Mouse (Mus musculus): ENCODE measurements around the gene Gm28047. TPM values are rescaled to one million over a fixed set of nuclear protein-coding genes. Genes with fewer than 3 reads are reported as not detected.

The Gm28047 gene
- polyA plus RNA-seq, 1 experiment from 2014 or later = 0.08 TPM

DNA sequence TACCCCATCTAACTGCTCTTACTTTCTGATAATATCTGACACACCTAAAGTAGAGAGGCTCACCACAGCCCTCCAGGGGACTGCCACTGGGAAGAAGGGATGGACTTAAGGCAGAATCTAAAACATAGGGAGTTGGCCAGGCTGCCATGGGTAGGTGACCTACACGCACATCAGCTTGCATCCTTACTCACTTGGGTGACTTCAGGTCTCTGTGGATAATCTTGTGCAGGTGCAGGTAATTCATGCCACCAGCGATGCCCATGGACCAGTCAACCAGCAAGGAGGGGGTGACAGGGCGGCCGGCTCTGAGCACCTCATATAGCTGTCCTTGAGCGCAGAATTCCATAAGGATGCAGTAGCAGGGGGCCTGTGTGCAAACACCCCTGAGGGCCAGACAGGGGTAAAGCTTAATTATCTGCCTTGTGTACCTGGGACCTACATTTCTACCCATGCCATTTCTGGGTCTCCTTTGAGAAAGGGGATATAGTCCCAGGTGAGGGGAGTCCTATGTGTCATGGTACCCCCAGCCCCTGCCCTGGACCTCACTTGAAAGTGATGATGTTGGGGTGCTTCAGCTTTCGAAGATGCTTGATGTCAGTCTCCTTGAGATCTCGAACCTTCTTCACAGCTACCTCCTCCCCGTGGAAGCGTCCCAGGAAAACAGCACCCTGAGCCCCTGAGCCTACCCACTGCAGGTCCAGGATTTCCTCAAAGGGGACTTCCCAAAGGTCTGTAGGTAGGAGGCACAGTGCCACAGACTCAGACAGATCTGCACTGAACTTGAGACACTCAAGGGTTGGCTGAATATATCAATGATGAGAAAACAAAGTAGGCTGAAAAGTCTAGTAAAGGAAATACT lies 120.7 kb downstream of the Gm28047 start:
- H3K36me3 ChIP-seq (ENCODE audit: control insufficient read depth, insufficient read depth, low read length) = peaks cover 36% of the 10 kb centered on the region
- H3K27me3 ChIP-seq (ENCODE audit: control insufficient read depth, insufficient read depth, low read length) = no peaks in the 10 kb centered on the region
- DNase-seq (ENCODE audit: low spot score, missing footprints) = peak; percentile 75
- H3K9ac ChIP-seq (ENCODE audit: low read length) = no peak overlapping the region
- 88% methylated on average over 9 of the region's 9 CpGs for WGBS
- H3K27ac ChIP-seq (ENCODE audit: low read depth, low read length) = no peak overlapping the region; the same call in 1 of the 2 replicates
- H3K4me3 ChIP-seq (ENCODE audit: low read depth, low read length) = no peak overlapping the region
- H3K9me3 ChIP-seq (ENCODE audit: control insufficient read depth, low read length) = no peaks in the 10 kb centered on the region
- no peak for ATAC-seq (ENCODE audit: low FRiP score)
- no peak overlapping the region for H3K4me2 ChIP-seq
- peaks cover under 1% of the 10 kb centered on the region; the same call in 1 of the 2 replicates for H3K4me1 ChIP-seq (ENCODE audit: control insufficient read depth, insufficient read depth, low read length)

GRCm38 (mm10) chr15:102503447-102503846 lies 121.4 kb downstream of the Gm28047 start, which contains the start of gene Gm10337:
Gene Gm10337, plus strand, starts transcription at chr15:102503722.
- no peak within 1 kb of the TSS; the same call in 1 of the 2 replicates for H3K27ac ChIP-seq (ENCODE audit: low read depth, low read length)
- H3K4me2 ChIP-seq = no peak within 1 kb of the TSS
- H3K27me3 ChIP-seq (ENCODE audit: control insufficient read depth, insufficient read depth, low read length) = no peaks in the 10 kb centered on the region
- no peaks in the 10 kb centered on the region for H3K4me1 ChIP-seq (ENCODE audit: control insufficient read depth, insufficient read depth, low read length)
- H3K9me3 ChIP-seq (ENCODE audit: control insufficient read depth, low read length) = no peaks in the 10 kb centered on the region
- 92% methylated on average over 1 of the region's 1 CpGs for WGBS
- no peak within 1 kb of the TSS for H3K4me3 ChIP-seq (ENCODE audit: low read depth, low read length)
- no peak within 1 kb of the TSS for H3K9ac ChIP-seq (ENCODE audit: low read length)
- DNase-seq (ENCODE audit: low spot score, missing footprints) = peak; percentile 86
- H3K36me3 ChIP-seq (ENCODE audit: control insufficient read depth, insufficient read depth, low read length) = peaks cover 36% of the 10 kb centered on the region
- ATAC-seq (ENCODE audit: low FRiP score) = no peak

GRCm38 (mm10) chr15:102502254-102502840 lies 122.5 kb downstream of the Gm28047 start:
- ATAC-seq (ENCODE audit: low FRiP score) (no peak), DNase-seq (ENCODE audit: low spot score, missing footprints) (peak; percentile 83)
- no peak overlapping the region for H3K27ac ChIP-seq (ENCODE audit: low read depth, low read length)
- H3K4me1 ChIP-seq (ENCODE audit: control insufficient read depth, insufficient read depth, low read length) = no peaks in the 10 kb centered on the region
- H3K9ac ChIP-seq (ENCODE audit: low read length) = no peak overlapping the region
- no peaks in the 10 kb centered on the region for H3K27me3 ChIP-seq (ENCODE audit: control insufficient read depth, insufficient read depth, low read length)
- 82% methylated on average over 9 of the region's 9 CpGs for WGBS
- peaks cover 40% of the 10 kb centered on the region for H3K36me3 ChIP-seq (ENCODE audit: control insufficient read depth, insufficient read depth, low read length)
- no peaks in the 10 kb centered on the region for H3K9me3 ChIP-seq (ENCODE audit: control insufficient read depth, low read length)
- H3K4me3 ChIP-seq (ENCODE audit: low read depth, low read length) = no peak overlapping the region
- H3K4me2 ChIP-seq = no peak overlapping the region

GRCm38 (mm10) chr15:102501084-102501814 lies 123.6 kb downstream of the Gm28047 start:
- no peaks in the 10 kb centered on the region for H3K4me1 ChIP-seq (ENCODE audit: control insufficient read depth, insufficient read depth, low read length)
- no peak overlapping the region for H3K4me2 ChIP-seq
- H3K9me3 ChIP-seq (ENCODE audit: control insufficient read depth, low read length) = no peaks in the 10 kb centered on the region
- H3K9ac ChIP-seq (ENCODE audit: low read length) = no peak overlapping the region
- H3K27ac ChIP-seq (ENCODE audit: low read depth, low read length) = no peak overlapping the region
- DNase-seq (ENCODE audit: low spot score, missing footprints) (peak; percentile 81), ATAC-seq (ENCODE audit: low FRiP score) (0 out of 2 replicates have a peak, but pooled peaks have one; percentile 33)
- WGBS = 91% methylated on average over 19 of the region's 19 CpGs
- no peaks in the 10 kb centered on the region for H3K27me3 ChIP-seq (ENCODE audit: control insufficient read depth, insufficient read depth, low read length)
- no peak overlapping the region for H3K4me3 ChIP-seq (ENCODE audit: low read depth, low read length)
- peaks cover 40% of the 10 kb centered on the region for H3K36me3 ChIP-seq (ENCODE audit: control insufficient read depth, insufficient read depth, low read length)

- no peak for DNase-seq (ENCODE audit: low spot score, missing footprints)
- Histone ChIP-seq H3K27ac (ENCODE audit: low read depth, low read length) (no peak overlapping the region), H3K36me3 (ENCODE audit: control insufficient read depth, insufficient read depth, low read length) (peaks cover 40% of the 10 kb centered on the region), H3K4me3 (ENCODE audit: low read depth, low read length) (no peak overlapping the region), H3K27me3 (ENCODE audit: control insufficient read depth, insufficient read depth, low read length) (no peaks in the 10 kb centered on the region), H3K4me2 (no peak overlapping the region), H3K9me3 (ENCODE audit: control insufficient read depth, low read length) (no peaks in the 10 kb centered on the region), H3K4me1 (ENCODE audit: control insufficient read depth, insufficient read depth, low read length) (no peaks in the 10 kb centered on the region), H3K9ac (ENCODE audit: low read length) (no peak overlapping the region)
- WGBS = 91% methylated on average over 5 of the region's 5 CpGs
- no peak for ATAC-seq (ENCODE audit: low FRiP score)
These were observed 124.4 kb downstream of the Gm28047 start for GRCm38 (mm10) chr15:102500479-102500878.

DNA sequence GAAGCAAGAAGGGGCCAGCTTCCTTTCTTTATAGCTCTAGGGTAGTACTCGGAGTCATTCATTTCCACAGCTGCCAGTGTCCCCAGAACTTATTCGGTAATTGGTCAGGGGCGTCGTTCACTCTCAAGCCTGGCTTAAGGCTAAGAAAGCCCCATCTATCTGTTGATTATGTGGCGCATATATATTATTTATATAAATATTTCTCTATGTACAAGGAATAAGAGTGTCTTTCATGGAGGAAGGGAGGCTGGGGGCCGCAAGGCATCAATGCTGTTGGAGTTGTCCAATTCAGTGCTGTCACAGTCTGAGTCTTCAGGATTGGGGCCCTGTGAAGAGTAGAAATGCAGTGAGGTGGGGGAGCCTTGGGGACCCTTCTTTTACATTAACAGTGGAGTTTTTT lies 125.0 kb downstream of the Gm28047 start:
- 90% methylated on average over 6 of the region's 6 CpGs for WGBS
- no peaks in the 10 kb centered on the region for H3K27me3 ChIP-seq (ENCODE audit: control insufficient read depth, insufficient read depth, low read length)

DNA sequence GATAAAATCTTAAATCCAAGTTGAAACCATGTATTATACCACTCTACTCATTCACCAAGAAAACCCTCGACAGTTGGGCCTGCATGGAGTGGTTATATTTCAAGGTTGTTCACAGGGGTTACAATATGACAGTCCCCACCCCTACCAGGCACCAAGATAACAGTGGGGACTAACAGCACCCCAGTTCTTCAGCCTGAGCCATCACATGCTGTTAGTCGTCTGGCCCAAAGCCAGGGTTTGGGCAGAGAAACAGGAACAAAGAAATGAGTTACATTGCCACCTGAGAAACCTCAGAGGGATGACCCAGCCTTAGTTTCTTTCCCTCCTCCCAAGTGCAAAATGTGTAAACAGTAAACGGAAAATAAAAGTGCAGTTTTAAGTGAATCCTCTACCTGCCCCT lies 125.5 kb downstream of the Gm28047 start:
- H3K9me3 ChIP-seq (ENCODE audit: control insufficient read depth, low read length) = no peaks in the 10 kb centered on the region
- H3K27ac ChIP-seq (ENCODE audit: low read depth, low read length) = no peak overlapping the region
- 82% methylated on average over 3 of the region's 3 CpGs for WGBS
- DNase-seq (ENCODE audit: low spot score, missing footprints) (peak; percentile 77), ATAC-seq (ENCODE audit: low FRiP score) (no peak)
- H3K4me3 ChIP-seq (ENCODE audit: low read depth, low read length) = no peak overlapping the region
- H3K4me2 ChIP-seq = no peak overlapping the region
- no peaks in the 10 kb centered on the region for H3K27me3 ChIP-seq (ENCODE audit: control insufficient read depth, insufficient read depth, low read length)
- H3K36me3 ChIP-seq (ENCODE audit: control insufficient read depth, insufficient read depth, low read length) = peaks cover 40% of the 10 kb centered on the region
- H3K9ac ChIP-seq (ENCODE audit: low read length) = no peak overlapping the region
- H3K4me1 ChIP-seq (ENCODE audit: control insufficient read depth, insufficient read depth, low read length) = no peaks in the 10 kb centered on the region

More for the DNA sequence above, 125.0 kb downstream of the Gm28047 start:
- Histone ChIP-seq H3K4me2 (no peak overlapping the region), H3K9ac (ENCODE audit: low read length) (no peak overlapping the region), H3K4me3 (ENCODE audit: low read depth, low read length) (no peak overlapping the region), H3K9me3 (ENCODE audit: control insufficient read depth, low read length) (no peaks in the 10 kb centered on the region), H3K4me1 (ENCODE audit: control insufficient read depth, insufficient read depth, low read length) (no peaks in the 10 kb centered on the region), H3K36me3 (ENCODE audit: control insufficient read depth, insufficient read depth, low read length) (peaks cover 40% of the 10 kb centered on the region), H3K27ac (ENCODE audit: low read depth, low read length) (no peak overlapping the region)
- ATAC-seq (ENCODE audit: low FRiP score) (no peak), DNase-seq (ENCODE audit: low spot score, missing footprints) (peak; percentile 82)

- Histone ChIP-seq H3K4me2 (no peak overlapping the region), H3K4me3 (ENCODE audit: low read depth, low read length) (no peak overlapping the region), H3K4me1 (ENCODE audit: control insufficient read depth, insufficient read depth, low read length) (no peaks in the 10 kb centered on the region), H3K27ac (ENCODE audit: low read depth, low read length) (no peak overlapping the region), H3K36me3 (ENCODE audit: control insufficient read depth, insufficient read depth, low read length) (peaks cover 38% of the 10 kb centered on the region), H3K9ac (ENCODE audit: low read length) (no peak overlapping the region), H3K27me3 (ENCODE audit: control insufficient read depth, insufficient read depth, low read length) (no peaks in the 10 kb centered on the region), H3K9me3 (ENCODE audit: control insufficient read depth, low read length) (no peaks in the 10 kb centered on the region)
- 87% methylated on average over 3 of the region's 3 CpGs for WGBS
- DNase-seq (ENCODE audit: low spot score, missing footprints) (peak; percentile 79), ATAC-seq (ENCODE audit: low FRiP score) (no peak)
These were observed 126.5 kb downstream of the Gm28047 start for GRCm38 (mm10) chr15:102498322-102498721.

All from midbrain, embryonic 11.5 days (tissue).